ENCODE assay signal across 7 mouse cellular contexts in the genomic region with DNA sequence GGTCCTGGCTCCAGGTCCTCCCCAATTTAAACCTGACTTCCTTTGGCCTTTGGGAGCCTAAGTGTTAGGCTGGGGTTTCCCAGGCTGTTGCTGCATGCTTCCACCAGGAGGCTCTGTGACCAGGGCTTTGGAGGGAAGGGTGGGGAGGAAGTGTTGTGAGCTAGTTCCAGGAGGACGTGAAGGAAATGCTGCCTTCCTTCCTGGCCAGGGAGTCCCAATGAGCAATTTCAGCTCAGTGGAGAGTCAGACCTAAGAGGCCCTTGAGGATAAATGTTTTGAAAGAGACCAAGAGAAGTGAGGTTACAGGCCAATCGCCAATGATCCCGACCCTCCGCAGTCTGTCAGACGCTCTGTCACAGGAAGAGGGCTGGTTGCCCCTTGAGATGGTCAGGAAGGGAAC. TPM values are rescaled to one million over a fixed set of nuclear protein-coding genes. Genes with fewer than 3 reads are reported as not detected.
DNase-seq lines count a peak whose midpoint lies in the region; ATAC-seq and TF ChIP-seq lines count a peak whose summit lies in the region.

No protein-coding gene starts in this region.

- H3K4me1 ChIP-seq in forebrain, embryonic 16.5 days (replicated peaks; ENCODE audit: control insufficient read depth, insufficient read depth, low read length) = peaks cover 11% of the 10 kb centered on the region

- H3K27ac ChIP-seq in forebrain, embryonic 16.5 days (ENCODE audit: low read length) = no peak overlapping the region

- no peak overlapping the region for H3K4me2 ChIP-seq in forebrain, embryonic 16.5 days (ENCODE audit: low read length)

- no peaks in the 10 kb centered on the region for H3K36me3 ChIP-seq in forebrain, embryonic 16.5 days (ENCODE audit: control insufficient read depth, insufficient read depth)

- TF ChIP-seq CTCF in Patski (IDR thresholded peaks at IDR 0.05) = no peak

- H3K4me3 ChIP-seq in forebrain, embryonic 16.5 days (replicated peaks; ENCODE audit: low read length) = no peak overlapping the region

- no peak overlapping the region for H3K9ac ChIP-seq in forebrain, embryonic 16.5 days (replicated peaks; ENCODE audit: low read depth, low read length)

- H3K9me3 ChIP-seq in forebrain, embryonic 16.5 days (ENCODE audit: control insufficient read depth, low read length) = no peaks in the 10 kb centered on the region

- POLR2A ChIA-PET in Patski (lab: Charles Lee) = interaction anchor here (0.6 kb wide), 1 partner anchor 227 kb away, joined by 3 read pairs; no protein-coding TSS in a partner anchor

- H3K27me3 ChIP-seq in Patski = no peaks in the 10 kb centered on the region
- no peaks in the 10 kb centered on the region for H3K27me3 ChIP-seq in forebrain, embryonic 16.5 days (replicated peaks; ENCODE audit: control insufficient read depth, insufficient read depth, low read length)

- 23% methylated on average over 5 of the region's 5 CpGs for WGBS in forebrain, embryonic 16.5 days

- ATAC-seq in Patski = peak; percentile 32
- peak; percentile 51 for ATAC-seq in forebrain, embryonic 16.5 days

- no peak for DNase-seq in Patski (ENCODE audit: low read depth, low spot score)
- peak; percentile 60 to 71 for DNase-seq in cerebellum, adult 18-20 months
- peak; percentile 88 for DNase-seq in heart, postnatal 4 days
- DNase-seq in layer of hippocampus, adult 9-11 months = peak; percentile 42
- peak; percentile 93 for DNase-seq in lung, postnatal 10 days
- peak; percentile 48 for DNase-seq in right cerebral cortex, postnatal 25 days

- in situ Hi-C loops in Patski (cut with MboI; ENCODE audit: low pct_unique_long_range_greater_than_20kb) = loop anchor here (5.0 kb wide), 2 partner anchors 39 to 339 kb away; no protein-coding TSS in a partner anchor

- CTCF ChIA-PET in Patski (lab: Charles Lee) = interaction anchor here (0.8 to 3.2 kb wide), 9 partner anchors 10 to 340 kb away, joined by 3 to 21 read pairs (median 5); no protein-coding TSS in a partner anchor

RNA-seq across cellular contexts. Expression of a gene that starts 7.1 kb away (rescaled TPM):
- polyA plus RNA-seq in Patski (2021) = 251 TPM
- polyA plus RNA-seq in forebrain, embryonic 16.5 days (2015; fragmentation: Nextera tagmentation; extraction: Ambion mirVana) = 105 and 106 TPM in 2 replicates
- total RNA-seq in heart, postnatal 4 days (2021) = 100 to 1,000 TPM; 167 to 178 TPM

RNA-seq across cellular contexts. Expression of a gene that starts 29.7 kb away (rescaled TPM):
- 0.17 TPM for polyA plus RNA-seq in Patski (2021)
- polyA plus RNA-seq in forebrain, embryonic 16.5 days (2015; fragmentation: Nextera tagmentation; extraction: Ambion mirVana) = 0.92 and 1.3 TPM in 2 replicates
- 10 to 100 TPM; 23.0 to 23.6 TPM for total RNA-seq in heart, postnatal 4 days (2021)

RNA-seq across cellular contexts. Expression of a gene that starts 42.2 kb away (rescaled TPM):
- not detected for polyA plus RNA-seq in Patski (2021)
- 0.12 TPM in 1 of 2 replicates, not detected in the other for polyA plus RNA-seq in forebrain, embryonic 16.5 days (2015; fragmentation: Nextera tagmentation; extraction: Ambion mirVana)
- under 1 TPM in 1 of 2 experiments, not detected in 1; 0.14 TPM for total RNA-seq in heart, postnatal 4 days (2021)
